Mouse (Mus musculus): ENCODE measurements at regions not wholly inside any gene's neighbourhood (a gene's known extent, or its start where the extent isn't known, plus 50 kb on each side); places are given as distances from the start of the nearest gene placed in this dataset.

- Histone ChIP-seq H3K27me3 (replicated peaks; ENCODE audit: insufficient read depth, low read length) (no peaks in the 10 kb centered on the region), H3K9me3 (ENCODE audit: low read length) (no peaks in the 10 kb centered on the region), H3K36me3 (ENCODE audit: insufficient read depth, low read length) (no peaks in the 10 kb centered on the region), H3K4me1 (ENCODE audit: insufficient read depth, low read depth, low read length) (no peaks in the 10 kb centered on the region), H3K4me3 (ENCODE audit: low read depth, low read length) (no peak overlapping the region), H3K27ac (ENCODE audit: low read length) (no peak overlapping the region), H3K4me2 (replicated peaks; ENCODE audit: low read depth, low read length) (no peak overlapping the region), H3K9ac (replicated peaks; ENCODE audit: low read depth) (no peak overlapping the region)
- ATAC-seq (no peak), DNase-seq (ENCODE audit: low spot score) (no peak)
- TF ChIP-seq EP300 (IDR thresholded peaks at IDR 0.05): no peak
- no peak for TF ChIP-seq CTCF (IDR thresholded peaks at IDR 0.05)
Measured at GRCm38 (mm10) chr6:111664603-111665002, 609.0 kb upstream of the Lmcd1 start.

GRCm38 (mm10) chr6:111684911-111685310 lies 588.6 kb upstream of the Lmcd1 start:
- Histone ChIP-seq H3K4me1 (ENCODE audit: insufficient read depth, low read depth, low read length) (no peaks in the 10 kb centered on the region), H3K4me2 (replicated peaks; ENCODE audit: low read depth, low read length) (no peak overlapping the region), H3K36me3 (ENCODE audit: insufficient read depth, low read length) (no peaks in the 10 kb centered on the region), H3K27me3 (replicated peaks; ENCODE audit: insufficient read depth, low read length) (no peaks in the 10 kb centered on the region), H3K27ac (ENCODE audit: low read length) (no peak overlapping the region), H3K9me3 (ENCODE audit: low read length) (no peaks in the 10 kb centered on the region), H3K4me3 (ENCODE audit: low read depth, low read length) (no peak overlapping the region), H3K9ac (replicated peaks; ENCODE audit: low read depth) (no peak overlapping the region)
- ATAC-seq (no peak), DNase-seq (ENCODE audit: low spot score) (no peak)
- no peak for TF ChIP-seq EP300 (IDR thresholded peaks at IDR 0.05)
- no peak for TF ChIP-seq CTCF (IDR thresholded peaks at IDR 0.05)
- 59% methylated on average over 2 of the region's 2 CpGs for WGBS

GRCm38 (mm10) chr6:111702864-111703263 lies 570.7 kb upstream of the Lmcd1 start:
- no peaks in the 10 kb centered on the region for H3K9me3 ChIP-seq (ENCODE audit: low read length)
- no peaks in the 10 kb centered on the region for H3K27me3 ChIP-seq (replicated peaks; ENCODE audit: insufficient read depth, low read length)
- H3K4me2 ChIP-seq (replicated peaks; ENCODE audit: low read depth, low read length): no peak overlapping the region
- no peak overlapping the region for H3K27ac ChIP-seq (ENCODE audit: low read length)
- H3K9ac ChIP-seq (replicated peaks; ENCODE audit: low read depth): no peak overlapping the region
- whole genome bisulfite sequencing: 69% methylated on average over 1 of the region's 1 CpGs
- H3K4me1 ChIP-seq (ENCODE audit: insufficient read depth, low read depth, low read length): no peaks in the 10 kb centered on the region
- H3K36me3 ChIP-seq (ENCODE audit: insufficient read depth, low read length): no peaks in the 10 kb centered on the region
- DNase-seq (ENCODE audit: low spot score) (peak; percentile 4), ATAC-seq (no peak)
- TF ChIP-seq CTCF (IDR thresholded peaks at IDR 0.05) (no peak), EP300 (IDR thresholded peaks at IDR 0.05) (no peak)
- no peak overlapping the region for H3K4me3 ChIP-seq (ENCODE audit: low read depth, low read length)

GRCm38 (mm10) chr6:111708277-111708676 lies 565.3 kb upstream of the Lmcd1 start:
- Histone ChIP-seq H3K9me3 (ENCODE audit: low read length) (no peaks in the 10 kb centered on the region), H3K9ac (replicated peaks; ENCODE audit: low read depth) (no peak overlapping the region), H3K27me3 (replicated peaks; ENCODE audit: insufficient read depth, low read length) (no peaks in the 10 kb centered on the region), H3K36me3 (ENCODE audit: insufficient read depth, low read length) (no peaks in the 10 kb centered on the region), H3K4me3 (ENCODE audit: low read depth, low read length) (no peak overlapping the region), H3K4me1 (ENCODE audit: insufficient read depth, low read depth, low read length) (no peaks in the 10 kb centered on the region), H3K4me2 (replicated peaks; ENCODE audit: low read depth, low read length) (no peak overlapping the region), H3K27ac (ENCODE audit: low read length) (no peak overlapping the region)
- TF ChIP-seq CTCF (IDR thresholded peaks at IDR 0.05): no peak
- no peak for TF ChIP-seq EP300 (IDR thresholded peaks at IDR 0.05)
- WGBS: 30% methylated on average over 1 of the region's 1 CpGs
- DNase-seq (ENCODE audit: low spot score) (no peak), ATAC-seq (no peak)

- no peaks in the 10 kb centered on the region for H3K27me3 ChIP-seq (replicated peaks; ENCODE audit: insufficient read depth, low read length)
- no peak overlapping the region for H3K9ac ChIP-seq (replicated peaks; ENCODE audit: low read depth)
- H3K36me3 ChIP-seq (ENCODE audit: insufficient read depth, low read length): no peaks in the 10 kb centered on the region
- no peak overlapping the region for H3K4me3 ChIP-seq (ENCODE audit: low read depth, low read length)
- no peaks in the 10 kb centered on the region for H3K4me1 ChIP-seq (ENCODE audit: insufficient read depth, low read depth, low read length)
- H3K27ac ChIP-seq (ENCODE audit: low read length): no peak overlapping the region
- DNase-seq (ENCODE audit: low spot score): no peak
- ATAC-seq: no peak
- TF ChIP-seq EP300 (IDR thresholded peaks at IDR 0.05): no peak
- TF ChIP-seq CTCF (IDR thresholded peaks at IDR 0.05): no peak
- no peaks in the 10 kb centered on the region for H3K9me3 ChIP-seq (ENCODE audit: low read length)
- H3K4me2 ChIP-seq (replicated peaks; ENCODE audit: low read depth, low read length): no peak overlapping the region
Measured at GRCm38 (mm10) chr6:111725969-111726368, 547.6 kb upstream of the Lmcd1 start.

- Histone ChIP-seq H3K27me3 (replicated peaks; ENCODE audit: insufficient read depth, low read length) (no peaks in the 10 kb centered on the region), H3K36me3 (ENCODE audit: insufficient read depth, low read length) (no peaks in the 10 kb centered on the region), H3K9me3 (ENCODE audit: low read length) (no peaks in the 10 kb centered on the region), H3K4me3 (ENCODE audit: low read depth, low read length) (no peak overlapping the region), H3K9ac (replicated peaks; ENCODE audit: low read depth) (no peak overlapping the region), H3K27ac (ENCODE audit: low read length) (no peak overlapping the region), H3K4me2 (replicated peaks; ENCODE audit: low read depth, low read length) (no peak overlapping the region), H3K4me1 (ENCODE audit: insufficient read depth, low read depth, low read length) (no peaks in the 10 kb centered on the region)
- TF ChIP-seq CTCF (IDR thresholded peaks at IDR 0.05): no peak
- TF ChIP-seq EP300 (IDR thresholded peaks at IDR 0.05): no peak
- ATAC-seq: no peak
- no peak for DNase-seq (ENCODE audit: low spot score)
Measured at GRCm38 (mm10) chr6:111730381-111730780, 543.2 kb upstream of the Lmcd1 start.

GRCm38 (mm10) chr6:111733926-111734325 lies 539.6 kb upstream of the Lmcd1 start:
- Histone ChIP-seq H3K4me1 (ENCODE audit: insufficient read depth, low read depth, low read length) (no peaks in the 10 kb centered on the region), H3K4me2 (replicated peaks; ENCODE audit: low read depth, low read length) (no peak overlapping the region), H3K4me3 (ENCODE audit: low read depth, low read length) (no peak overlapping the region), H3K36me3 (ENCODE audit: insufficient read depth, low read length) (no peaks in the 10 kb centered on the region), H3K9ac (replicated peaks; ENCODE audit: low read depth) (no peak overlapping the region), H3K9me3 (ENCODE audit: low read length) (no peaks in the 10 kb centered on the region), H3K27me3 (replicated peaks; ENCODE audit: insufficient read depth, low read length) (no peaks in the 10 kb centered on the region), H3K27ac (ENCODE audit: low read length) (no peak overlapping the region)
- WGBS: 90% methylated on average over 3 of the region's 3 CpGs
- ATAC-seq: no peak
- TF ChIP-seq CTCF (IDR thresholded peaks at IDR 0.05): no peak
- TF ChIP-seq EP300 (IDR thresholded peaks at IDR 0.05): no peak
- no peak for DNase-seq (ENCODE audit: low spot score)
